Mouse (Mus musculus): Measurements from ENCODE around the gene Chmp5.
A peak's percentile ranks its signal among the peaks of the same experiment; 100 is the strongest.
"Not testable (repeated sequence)": the region's sequence is repeated elsewhere in the genome, so short reads cannot be mapped to it uniquely, and the experiment has no call there.

Chmp5 gene

GRCm38 (mm10) chr4:40948160-40948708, at the start of gene Chmp5, which contains the start of gene Bag1:
Gene Chmp5, plus strand, starts transcription at chr4:40948407.
Gene Bag1, minus strand, starts transcription at chr4:40948294.
- peak; percentile 98 for DNase-seq (ENCODE audit: low spot score)

GRCm38 (mm10) chr4:40898476-40899044, 49.6 kb upstream of the Chmp5 start:
- DNase-seq (ENCODE audit: low spot score): no peak

DNA sequence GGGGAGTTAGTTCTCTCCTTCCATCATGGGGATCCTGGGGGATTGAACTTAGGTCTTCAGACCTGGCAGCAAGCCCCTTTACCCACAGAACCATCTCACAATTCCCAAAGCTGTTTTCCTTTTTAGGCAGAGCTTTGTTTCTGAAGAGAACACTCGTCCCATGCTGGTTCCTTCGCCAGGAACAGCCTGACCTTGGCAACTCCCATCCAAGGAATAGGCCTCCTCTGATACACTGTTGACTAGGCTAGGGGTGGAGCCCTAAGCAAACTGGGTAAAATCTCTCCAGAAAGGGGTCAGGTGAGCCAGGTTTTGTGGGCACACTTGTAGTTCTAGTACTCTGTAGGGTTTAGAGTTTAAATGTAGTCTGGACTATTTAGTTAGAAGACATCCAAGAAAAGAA, 48.9 kb upstream of the Chmp5 start:
- no peak for DNase-seq (ENCODE audit: low spot score)

GRCm38 (mm10) chr4:40900071-40900470, 48.1 kb upstream of the Chmp5 start:
- no peak for DNase-seq (ENCODE audit: low spot score)

DNA sequence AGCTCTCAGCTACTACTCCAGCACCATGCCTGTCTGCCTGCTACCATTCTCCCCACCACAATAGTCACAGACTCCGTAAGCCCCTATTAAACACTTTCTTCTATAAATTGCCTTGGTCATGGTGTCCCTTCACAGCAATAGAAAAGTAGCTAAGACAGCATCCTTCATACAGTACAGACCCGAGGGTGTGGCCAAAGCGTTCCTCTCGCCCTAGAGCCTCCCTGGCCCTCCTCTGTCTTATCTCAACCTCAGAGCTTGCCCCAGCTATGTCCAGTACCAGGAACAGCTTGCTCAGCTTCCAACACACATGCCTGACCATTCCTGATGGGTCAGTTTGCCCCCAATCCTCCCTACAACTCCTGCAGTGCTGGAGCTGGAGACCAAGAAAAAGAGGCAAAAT, 47.6 kb upstream of the Chmp5 start:
- no peak for DNase-seq (ENCODE audit: low spot score)

DNA sequence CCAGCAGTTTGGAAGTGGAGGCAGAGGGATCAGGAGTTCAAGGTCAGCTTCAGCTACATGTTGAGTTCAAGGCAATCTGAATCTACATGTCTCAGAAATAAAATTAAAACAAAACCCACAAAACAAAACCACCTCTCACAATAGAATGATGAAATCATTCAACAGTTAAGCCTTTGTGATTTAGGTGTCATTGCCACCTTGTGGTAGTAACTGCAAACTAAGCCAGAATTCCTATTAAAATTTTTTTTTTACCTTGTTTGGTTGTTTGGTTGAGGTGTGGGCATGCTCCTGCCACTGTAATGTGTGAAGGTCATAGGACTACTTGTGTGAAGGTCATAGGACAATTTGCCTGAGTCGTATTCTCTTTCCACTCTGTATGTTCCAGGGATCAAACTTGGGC, 41.9 kb upstream of the Chmp5 start:
- no peak for DNase-seq (ENCODE audit: low spot score)

- DNase-seq (ENCODE audit: low spot score): peak; percentile 44
Measured at GRCm38 (mm10) chr4:40908261-40908969, 39.8 kb upstream of the Chmp5 start.

- DNase-seq (ENCODE audit: low spot score): no peak
Measured at GRCm38 (mm10) chr4:40914287-40914867, 33.8 kb upstream of the Chmp5 start.

GRCm38 (mm10) chr4:40915947-40916346, 32.3 kb upstream of the Chmp5 start:
- no peak for DNase-seq (ENCODE audit: low spot score)

GRCm38 (mm10) chr4:40916592-40917155, 31.5 kb upstream of the Chmp5 start:
- no peak for DNase-seq (ENCODE audit: low spot score)

- no peak for DNase-seq (ENCODE audit: low spot score)
Measured at GRCm38 (mm10) chr4:40919785-40920184, 28.4 kb upstream of the Chmp5 start, which contains the start of gene Spink4. Gene Spink4, plus strand, starts transcription at chr4:40920052.

- no peak for DNase-seq (ENCODE audit: low spot score)
Measured at GRCm38 (mm10) chr4:40920576-40920975, 27.6 kb upstream of the Chmp5 start.

GRCm38 (mm10) chr4:40921288-40921687, 26.9 kb upstream of the Chmp5 start:
- no peak for DNase-seq (ENCODE audit: low spot score)

DNA sequence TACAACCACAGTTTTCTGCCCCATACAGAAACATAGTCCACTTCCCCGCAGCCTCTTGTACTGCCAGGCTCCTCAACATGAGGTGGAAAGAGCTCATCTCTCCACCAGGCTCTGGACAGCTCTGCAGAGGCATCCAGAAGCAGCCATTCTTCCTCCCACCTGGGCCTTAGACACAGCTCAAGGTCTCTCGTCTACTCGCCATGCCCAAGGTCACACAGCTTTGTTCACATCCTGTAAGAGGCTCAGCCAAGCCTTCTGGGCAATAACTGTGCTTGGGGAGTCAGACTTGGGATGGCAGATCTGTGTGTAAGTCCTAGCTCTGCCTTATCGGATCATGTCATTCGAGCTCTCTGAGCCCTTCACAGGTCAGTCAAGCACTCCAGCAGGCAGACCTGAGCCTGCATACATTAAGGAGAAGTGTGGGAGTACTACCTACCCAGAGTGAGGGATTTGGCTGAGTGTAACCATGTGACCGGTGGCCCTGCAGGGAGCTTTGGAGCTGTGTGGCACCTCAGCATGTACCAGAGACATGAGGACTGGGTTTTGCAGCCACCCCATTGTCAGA, 25.0 kb upstream of the Chmp5 start:
- no peak for DNase-seq (ENCODE audit: low spot score)

- no peak for DNase-seq (ENCODE audit: low spot score)
Measured at GRCm38 (mm10) chr4:40925568-40925967, 22.6 kb upstream of the Chmp5 start.

GRCm38 (mm10) chr4:40929046-40929445, 19.2 kb upstream of the Chmp5 start:
- DNase-seq (ENCODE audit: low spot score): no peak

DNA sequence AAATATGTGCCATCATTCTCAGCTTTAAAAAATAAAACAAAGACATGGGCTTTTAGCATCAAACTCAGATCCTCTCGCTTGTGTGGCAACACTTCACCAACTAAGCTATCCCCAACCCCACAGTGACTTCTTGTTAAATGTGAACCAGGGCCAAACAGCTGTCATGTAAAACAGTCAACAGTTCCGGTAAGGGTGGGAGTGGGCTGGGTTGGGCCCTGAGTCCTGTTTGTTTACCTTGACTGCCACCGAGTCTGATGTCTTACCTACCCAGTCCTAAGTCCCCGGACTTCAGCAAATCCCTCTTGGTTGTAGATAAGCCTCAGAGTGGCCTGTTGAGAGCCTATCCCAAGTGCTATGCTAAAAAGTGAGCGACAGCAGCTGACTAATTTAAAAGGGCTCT, 14.5 kb upstream of the Chmp5 start:
- DNase-seq (ENCODE audit: low spot score): no peak

DNA sequence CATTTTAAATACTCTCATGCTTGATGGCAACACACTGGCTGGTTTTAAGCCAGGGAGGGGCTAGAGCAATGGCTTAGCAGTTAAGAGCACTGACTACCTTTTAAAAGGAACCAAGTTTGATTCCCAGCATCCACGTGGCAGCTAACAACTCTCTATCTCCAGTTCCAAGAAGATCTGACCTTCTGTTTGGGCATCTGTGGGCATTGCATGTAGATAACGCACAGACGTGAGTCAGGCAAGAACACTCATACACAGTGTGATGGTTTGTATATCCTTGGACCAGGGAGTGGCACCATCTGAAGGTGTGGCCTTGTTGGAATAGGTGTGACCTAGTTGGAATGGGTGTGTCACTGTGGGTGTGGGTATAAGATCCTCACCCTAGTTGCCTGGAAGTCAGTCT, 13.8 kb upstream of the Chmp5 start:
- DNase-seq (ENCODE audit: low spot score): not testable (repeated sequence)

GRCm38 (mm10) chr4:40936175-40936839, 11.9 kb upstream of the Chmp5 start:
- DNase-seq (ENCODE audit: low spot score): no peak

DNA sequence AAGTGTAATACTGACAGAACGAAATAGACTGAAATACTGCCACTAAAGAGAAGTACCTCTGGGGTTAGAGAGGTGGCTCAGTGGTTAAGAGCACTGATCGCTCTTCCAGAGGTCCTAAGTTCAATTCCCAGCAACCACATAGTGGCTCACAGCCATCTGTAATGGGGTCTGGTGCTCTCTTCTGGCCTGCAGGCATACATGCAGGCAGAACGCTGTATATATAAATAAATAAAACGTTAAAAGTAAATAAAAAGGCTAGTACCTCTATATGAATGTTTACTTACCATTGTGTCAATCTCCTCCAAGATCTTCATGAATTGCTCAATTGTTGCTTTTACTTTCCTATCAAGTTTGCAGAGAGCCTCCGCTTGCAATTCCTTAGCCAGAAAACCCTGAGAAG, 9.4 kb upstream of the Chmp5 start:
- DNase-seq (ENCODE audit: low spot score): no peak

- DNase-seq (ENCODE audit: low spot score): no peak
Measured at GRCm38 (mm10) chr4:40943651-40944050, 4.6 kb upstream of the Chmp5 start.
